ENCODE assay signal across 8 mouse cellular contexts in the genomic region with DNA sequence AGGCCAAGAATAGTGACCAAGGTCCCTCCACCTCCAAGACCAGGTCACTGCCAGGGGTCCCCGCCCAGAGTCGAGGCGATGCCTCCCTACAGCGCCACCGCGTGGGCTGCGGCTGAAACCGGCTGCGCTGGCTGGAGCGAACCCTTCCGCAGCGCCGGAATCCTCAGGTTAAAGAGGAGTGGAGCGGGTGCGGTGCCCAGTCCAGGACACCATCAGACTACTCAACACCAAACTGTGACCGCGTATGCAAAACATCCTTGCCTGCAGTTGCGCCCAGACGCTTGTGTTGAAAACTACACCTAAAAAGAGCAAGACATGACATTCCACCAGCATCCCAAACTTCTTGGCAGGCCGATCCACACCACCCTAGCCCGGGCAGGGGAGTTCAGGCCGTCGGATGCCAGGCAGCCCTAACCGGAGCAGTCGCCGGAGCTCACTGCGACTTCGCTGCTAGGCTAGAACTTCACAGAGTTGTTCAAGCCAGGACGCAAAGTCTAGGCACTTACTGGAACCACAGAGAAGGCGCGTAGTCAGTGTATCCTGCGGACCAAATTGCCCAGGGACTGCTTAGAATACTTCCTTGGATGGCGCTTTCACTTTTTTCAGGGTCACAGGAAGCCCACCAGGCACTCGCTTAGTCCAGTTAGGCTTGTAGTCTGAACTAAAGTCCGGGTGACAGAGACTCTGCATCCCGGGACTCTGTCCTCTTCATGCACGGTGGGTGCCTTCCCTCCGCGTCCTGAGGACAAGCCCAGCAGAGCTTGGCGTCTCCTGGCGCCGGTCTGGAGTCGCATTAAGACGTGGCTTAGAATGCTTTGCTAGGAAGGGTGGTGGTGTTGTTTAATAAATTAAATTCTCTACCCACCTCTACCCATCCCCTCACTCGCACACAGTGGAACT. TPM values are rescaled to one million over a fixed set of nuclear protein-coding genes. Genes with fewer than 3 reads are reported as not detected.
DNase-seq lines count a peak whose midpoint lies in the region; ATAC-seq lines count a peak whose summit lies in the region.

No protein-coding gene starts in this region.

- no peak overlapping the region for H3K27ac ChIP-seq in forebrain, embryonic 14.5 days (ENCODE audit: low read depth, low read length)

- H3K4me1 ChIP-seq in forebrain, embryonic 14.5 days (ENCODE audit: control insufficient read depth, insufficient read depth, low read length), result peaks cover 13% of the 10 kb centered on the region; the same call in 1 of the 2 replicates

- DNase-seq in layer of hippocampus, adult 11-12 months (ENCODE audit: low spot score), result peak; percentile 53
- DNase-seq in layer of hippocampus, adult 8-10 months (ENCODE audit: low spot score in 2 of 2), result no peak
- peak; percentile 35 for DNase-seq in cerebellum, adult 11 months
- peak; percentile 68 for DNase-seq in forebrain, embryonic 14.5 days (ENCODE audit: low spot score)
- peak; percentile 81 for DNase-seq in heart, postnatal 4 days
- DNase-seq in left cerebral cortex, postnatal 25 days (ENCODE audit: low spot score in 2 of 2), result peak; percentile 64 to 72
- DNase-seq in splenic B cell, adult 2 months (ENCODE audit: low read depth, low spot score), result peak; percentile 60

- WGBS in forebrain, embryonic 14.5 days, result under 1% methylated on average over 45 of the region's 45 CpGs

- H3K9ac ChIP-seq in forebrain, embryonic 14.5 days (ENCODE audit: low read length), result peak overlapping the region; percentile 43

- H3K4me3 ChIP-seq in forebrain, embryonic 14.5 days (ENCODE audit: low read depth, low read length), result peak overlapping the region; percentile 30

- H3K27me3 ChIP-seq in forebrain, embryonic 14.5 days (replicated peaks; ENCODE audit: control insufficient read depth, insufficient read depth, low read length), result peaks cover 62% of the 10 kb centered on the region
- peaks cover 3% of the 10 kb centered on the region; the same call in 1 of the 2 replicates for H3K27me3 ChIP-seq in splenic B cell, adult 2 months (ENCODE audit: control insufficient read depth, insufficient read depth, low read length, poor library complexity, severe bottlenecking)

- intact Hi-C loops in left cerebral cortex, postnatal 25 days (cut with DNase I), result loop anchor here (1.0 to 5.0 kb wide), 5 partner anchors 230 to 1085 kb away; no protein-coding TSS in a partner anchor

- H3K4me2 ChIP-seq in forebrain, embryonic 14.5 days (ENCODE audit: low read length), result peak overlapping the region; percentile 55

- H3K36me3 ChIP-seq in forebrain, embryonic 14.5 days (ENCODE audit: control insufficient read depth, insufficient read depth, low read length), result no peaks in the 10 kb centered on the region
- no peaks in the 10 kb centered on the region for H3K36me3 ChIP-seq in splenic B cell, adult 2 months (ENCODE audit: control insufficient read depth, insufficient read depth, low read length, poor library complexity, severe bottlenecking)

- ATAC-seq in forebrain, embryonic 14.5 days, result no peak
- ATAC-seq in megakaryocyte, adult 5-6 weeks (ENCODE audit: poor library complexity, severe bottlenecking), result peak; percentile 45

- H3K9me3 ChIP-seq in forebrain, embryonic 14.5 days (replicated peaks; ENCODE audit: control insufficient read depth, low read length), result no peaks in the 10 kb centered on the region

RNA-seq across cellular contexts. Expression of gene Satb2, which starts 1.0 kb away (rescaled TPM):
- total RNA-seq in layer of hippocampus, adult 8-10 months (2022), result 10 to 100 TPM; 15.4 to 20.3 (median 16.3) TPM
- 20.1 and 40.6 TPM in 2 replicates for polyA plus RNA-seq in forebrain, embryonic 14.5 days (2014; fragmentation: Nextera tagmentation; extraction: Ambion mirVana)
- total RNA-seq in heart, postnatal 4 days (2021), result under 1 TPM; 0.50 to 0.69 TPM
- total RNA-seq in left cerebral cortex, postnatal 25 days (2021), result 10 to 100 TPM; 79.0 to 85.6 TPM
- total RNA-seq in megakaryocyte, adult 5-6 weeks (2015), result 1.1 and 1.2 TPM in 2 replicates
- 0.29 and 0.98 TPM in 2 replicates for total RNA-seq in megakaryocyte, adult 5-6 weeks (2017)

Comparison
In these comparisons a context has a peak if more than half of its experiments do, and no peak if none do; other contexts are left out.
1. DNase-seq: peak in layer of hippocampus, adult 11-12 months (single experiment), cerebellum, adult 11 months (single experiment), forebrain, embryonic 14.5 days (single experiment), heart, postnatal 4 days (single experiment), left cerebral cortex, postnatal 25 days (2 of 2) and splenic B cell, adult 2 months (single experiment); none in layer of hippocampus, adult 8-10 months (0 of 2).
2. RNA of gene Satb2, which starts 1.0 kb away (total RNA-seq): 79.0 to 85.6 TPM in left cerebral cortex, postnatal 25 days and 15.4 to 20.3 TPM in layer of hippocampus, adult 8-10 months; 0.29 to 1.2 TPM in megakaryocyte, adult 5-6 weeks and 0.50 to 0.69 TPM in heart, postnatal 4 days; every median in the first group is over 4 times any median in the second.